8 mouse cellular contexts compared by ENCODE assay signal in the genomic region with DNA sequence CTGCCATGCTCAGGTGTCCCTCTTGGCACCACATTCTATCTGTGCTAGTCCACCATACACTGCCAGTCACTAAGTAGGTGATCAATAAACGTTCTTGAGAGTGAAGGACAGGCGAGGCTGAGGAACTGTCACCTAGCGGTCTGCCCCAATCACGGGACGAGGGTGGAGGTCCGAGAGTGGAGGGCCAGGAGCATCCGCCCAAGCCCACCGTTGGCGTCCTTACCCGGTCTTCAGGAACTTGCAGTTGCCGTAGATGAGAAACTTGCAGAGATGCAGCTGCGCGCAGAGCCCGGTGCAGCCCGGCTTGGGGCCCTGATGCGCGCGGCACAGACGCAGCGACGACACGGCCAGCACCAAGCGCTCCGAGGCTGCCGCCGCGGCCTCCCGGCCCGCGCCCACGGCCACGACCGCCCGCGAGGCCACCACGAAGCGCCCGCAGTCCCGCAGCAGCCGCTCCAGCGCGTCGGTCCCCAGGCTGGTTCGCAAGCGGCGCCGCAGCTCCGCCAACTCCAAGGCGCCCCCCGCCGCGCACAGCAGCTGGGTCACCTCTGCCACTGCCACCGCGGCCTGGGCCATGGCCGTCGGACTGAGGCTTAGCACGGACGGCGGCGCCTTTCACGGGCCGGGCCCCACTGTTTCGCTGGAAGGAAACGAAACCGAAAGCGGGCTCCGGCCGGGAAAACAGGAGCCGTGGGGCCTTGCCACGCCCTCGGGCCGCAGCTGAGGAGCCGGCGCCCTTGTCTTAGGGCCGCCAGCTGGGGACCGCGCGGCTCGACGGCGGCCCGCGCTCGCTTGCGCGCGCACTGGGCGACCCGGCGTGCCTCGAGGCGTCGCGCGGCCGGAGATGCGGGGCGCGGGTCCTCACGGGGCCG. TPM values are rescaled to one million over a fixed set of nuclear protein-coding genes. Genes with fewer than 3 reads are reported as not detected.
DNase-seq lines count a peak whose midpoint lies in the region; ATAC-seq and TF ChIP-seq lines count a peak whose summit lies in the region.

Gene Parp12, minus strand, starts transcription at position 766 of the 872 bp plus-strand sequence.

- no peaks in the 10 kb centered on the region for H3K9me3 ChIP-seq in ES-Bruce4 (replicated peaks; ENCODE audit: control insufficient read depth, insufficient read depth, low read length, poor library complexity, severe bottlenecking)
- H3K9me3 ChIP-seq in forebrain, embryonic 12.5 days: peaks cover 8% of the 10 kb centered on the region; the same call in 1 of the 2 replicates
- H3K9me3 ChIP-seq in heart, postnatal 0 days (replicated peaks; ENCODE audit: control insufficient read depth, low read length): no peaks in the 10 kb centered on the region
- H3K9me3 ChIP-seq in neural tube, embryonic 13.5 days: no peaks in the 10 kb centered on the region

- peak within 1 kb of the TSS; percentile 72 for H3K9ac ChIP-seq in ES-Bruce4 (ENCODE audit: low read depth, poor library complexity, severe bottlenecking)
- peak within 1 kb of the TSS; percentile 50 for H3K9ac ChIP-seq in forebrain, embryonic 12.5 days
- H3K9ac ChIP-seq in heart, postnatal 0 days (replicated peaks; ENCODE audit: low read depth, low read length): peak within 1 kb of the TSS; percentile 86
- peak within 1 kb of the TSS; percentile 73 for H3K9ac ChIP-seq in neural tube, embryonic 13.5 days

- 3% methylated on average over 91 of the region's 101 CpGs for WGBS in forebrain, embryonic 12.5 days
- WGBS in heart, postnatal 0 days: under 1% methylated on average over 98 of the region's 101 CpGs
- 2% methylated on average over 101 of the region's 101 CpGs for WGBS in neural tube, embryonic 13.5 days

- no peak for TF ChIP-seq EP300 in ES-Bruce4 (IDR thresholded peaks at IDR 0.05; ENCODE audit: insufficient read depth, low read depth, low read length)
- no peak for TF ChIP-seq EP300 in heart, postnatal 0 days (IDR thresholded peaks at IDR 0.05; ENCODE audit: low read depth)

- no peak for TF ChIP-seq CTCF in ES-Bruce4 (IDR thresholded peaks at IDR 0.05; ENCODE audit: low read depth, low read length)
- TF ChIP-seq CTCF in heart, postnatal 0 days (IDR thresholded peaks at IDR 0.05; ENCODE audit: low read depth): no peak
- TF ChIP-seq CTCF in testis, adult 2 months (IDR thresholded peaks at IDR 0.05; ENCODE audit: control insufficient read depth, insufficient read depth, insufficient replicate concordance, low read depth, low read length): no peak

- H3K27me3 ChIP-seq in ES-Bruce4 (ENCODE audit: control insufficient read depth, insufficient read depth, low read length, poor library complexity, severe bottlenecking): peaks cover 16% of the 10 kb centered on the region
- H3K27me3 ChIP-seq in forebrain, embryonic 12.5 days: peaks cover 60% of the 10 kb centered on the region
- no peaks in the 10 kb centered on the region for H3K27me3 ChIP-seq in heart, postnatal 0 days (ENCODE audit: control insufficient read depth, insufficient read depth, low read length)
- H3K27me3 ChIP-seq in neural tube, embryonic 13.5 days: peaks cover 45% of the 10 kb centered on the region
- no peaks in the 10 kb centered on the region for H3K27me3 ChIP-seq in testis, adult 2 months (ENCODE audit: control insufficient read depth, insufficient read depth, low read length)

- no peaks in the 10 kb centered on the region for H3K36me3 ChIP-seq in ES-Bruce4 (ENCODE audit: control insufficient read depth, insufficient read depth, low read length, poor library complexity, severe bottlenecking)
- no peaks in the 10 kb centered on the region for H3K36me3 ChIP-seq in forebrain, embryonic 12.5 days (replicated peaks)
- peaks cover 4% of the 10 kb centered on the region; the same call in 1 of the 2 replicates for H3K36me3 ChIP-seq in heart, postnatal 0 days (replicated peaks; ENCODE audit: control insufficient read depth, insufficient read depth, low read length)
- no peaks in the 10 kb centered on the region for H3K36me3 ChIP-seq in neural tube, embryonic 13.5 days
- H3K36me3 ChIP-seq in testis, adult 2 months (ENCODE audit: control insufficient read depth, insufficient read depth, low read length): no peaks in the 10 kb centered on the region; the same call in 1 of the 2 replicates

- ATAC-seq in forebrain, embryonic 12.5 days (ENCODE audit: low FRiP score): peak; percentile 84
- peak; percentile 82 for ATAC-seq in heart, postnatal 0 days (ENCODE audit: insufficient read depth, low read depth)
- peak; percentile 86 for ATAC-seq in neural tube, embryonic 13.5 days (ENCODE audit: low read depth)

- peak; percentile 53 for DNase-seq in c-Kit-positive CD71-positive TER-119-negative erythroid progenitor cells, embryonic 14.5 days (ENCODE audit: low read depth)
- DNase-seq in heart, postnatal 0 days (ENCODE audit: low spot score): peak; percentile 73
- peak; percentile 88 to 92 for DNase-seq in kidney, postnatal 36 days
- peak; percentile 89 to 90 for DNase-seq in lung, adult 18-20 months

- no peaks in the 10 kb centered on the region for H3K4me1 ChIP-seq in ES-Bruce4 (ENCODE audit: control insufficient read depth, insufficient read depth, low read length)
- peaks cover 6% of the 10 kb centered on the region; the same call in 1 of the 2 replicates for H3K4me1 ChIP-seq in forebrain, embryonic 12.5 days
- peaks cover 13% of the 10 kb centered on the region for H3K4me1 ChIP-seq in heart, postnatal 0 days (ENCODE audit: control insufficient read depth, insufficient read depth)
- peaks cover 13% of the 10 kb centered on the region; the same call in 1 of the 2 replicates for H3K4me1 ChIP-seq in neural tube, embryonic 13.5 days (replicated peaks)
- peaks cover 8% of the 10 kb centered on the region for H3K4me1 ChIP-seq in testis, adult 2 months (ENCODE audit: control insufficient read depth, insufficient read depth, low read length)

- TF ChIP-seq POLR2A in ES-Bruce4 (IDR thresholded peaks at IDR 0.05; ENCODE audit: insufficient read depth, low read length): no peak
- TF ChIP-seq POLR2A in testis, adult 2 months (IDR thresholded peaks at IDR 0.05; ENCODE audit: control insufficient read depth, low read depth, low read length): no peak

- H3K4me3 ChIP-seq in ES-Bruce4 (ENCODE audit: low read depth, low read length): peak within 1 kb of the TSS; percentile 55
- H3K4me3 ChIP-seq in forebrain, embryonic 12.5 days (replicated peaks): peak within 1 kb of the TSS; percentile 60
- H3K4me3 ChIP-seq in heart, postnatal 0 days (ENCODE audit: low read depth, low read length): peak within 1 kb of the TSS; percentile 68
- peak within 1 kb of the TSS; percentile 64 for H3K4me3 ChIP-seq in neural tube, embryonic 13.5 days
- H3K4me3 ChIP-seq in testis, adult 2 months (ENCODE audit: control insufficient read depth, low read depth, low read length): peak within 1 kb of the TSS; percentile 98

- no peak within 1 kb of the TSS for H3K27ac ChIP-seq in ES-Bruce4 (ENCODE audit: insufficient read depth, low read length)
- no peak within 1 kb of the TSS for H3K27ac ChIP-seq in forebrain, embryonic 12.5 days
- H3K27ac ChIP-seq in heart, postnatal 0 days (ENCODE audit: low read depth): peak within 1 kb of the TSS; percentile 73
- no peak within 1 kb of the TSS for H3K27ac ChIP-seq in neural tube, embryonic 13.5 days (replicated peaks)
- H3K27ac ChIP-seq in testis, adult 2 months (ENCODE audit: control insufficient read depth, insufficient read depth, low read depth, low read length): peak within 1 kb of the TSS; percentile 97

- peak within 1 kb of the TSS; percentile 58 for H3K4me2 ChIP-seq in forebrain, embryonic 12.5 days
- peak within 1 kb of the TSS; percentile 74 for H3K4me2 ChIP-seq in heart, postnatal 0 days (ENCODE audit: low read depth, low read length)
- H3K4me2 ChIP-seq in neural tube, embryonic 13.5 days: peak within 1 kb of the TSS; percentile 65

RNA-seq across cellular contexts. Expression of gene Parp12, which starts in this region (rescaled TPM):
- 9.7 and 10.7 TPM in 2 replicates for polyA plus RNA-seq in ES-Bruce4 (2011; ENCODE audit: insufficient read depth, insufficient read length, low read depth, missing spikeins)
- 3.1 and 3.6 TPM in 2 replicates for polyA plus RNA-seq in forebrain, embryonic 12.5 days (2016; fragmentation: Nextera tagmentation; extraction: Ambion mirVana)
- total RNA-seq in heart, postnatal 0 days (2014; rRNA removed; ENCODE audit: low replicate concordance): 33.8 and 48.5 TPM in 2 replicates
- 8.0 and 10.0 TPM in 2 replicates for polyA plus RNA-seq in heart, postnatal 0 days (2015; fragmentation: Nextera tagmentation; extraction: Ambion mirVana)
- polyA plus RNA-seq in neural tube, embryonic 13.5 days (2015; fragmentation: Nextera tagmentation; extraction: Ambion mirVana): 2.6 and 3.5 TPM in 2 replicates
- polyA plus RNA-seq in testis, adult 2 months (2012; rRNA removed): 21.0 and 23.1 TPM in 2 replicates

Comparison
In these comparisons a context has a peak if more than half of its experiments do, and no peak if none do; other contexts are left out.
1. H3K27ac ChIP-seq: peak in heart, postnatal 0 days (single experiment) and testis, adult 2 months (single experiment); none in ES-Bruce4 (single experiment), forebrain, embryonic 12.5 days (single experiment) and neural tube, embryonic 13.5 days (single experiment).
2. Peak in every context shown above with its lines, with median percentiles within 50 percentile points of each other: H3K4me3 ChIP-seq, H3K9ac ChIP-seq, DNase-seq, ATAC-seq and H3K4me2 ChIP-seq.